Mouse (Mus musculus): Measurements from ENCODE around the gene Rassf3. TPM values are rescaled to one million over a fixed set of nuclear protein-coding genes. Genes with fewer than 3 reads are reported as not detected.

Gene Rassf3
- total and polyA plus RNA-seq, 2 experiments from 2014 or later = 3.0 to 5.8 TPM

DNA sequence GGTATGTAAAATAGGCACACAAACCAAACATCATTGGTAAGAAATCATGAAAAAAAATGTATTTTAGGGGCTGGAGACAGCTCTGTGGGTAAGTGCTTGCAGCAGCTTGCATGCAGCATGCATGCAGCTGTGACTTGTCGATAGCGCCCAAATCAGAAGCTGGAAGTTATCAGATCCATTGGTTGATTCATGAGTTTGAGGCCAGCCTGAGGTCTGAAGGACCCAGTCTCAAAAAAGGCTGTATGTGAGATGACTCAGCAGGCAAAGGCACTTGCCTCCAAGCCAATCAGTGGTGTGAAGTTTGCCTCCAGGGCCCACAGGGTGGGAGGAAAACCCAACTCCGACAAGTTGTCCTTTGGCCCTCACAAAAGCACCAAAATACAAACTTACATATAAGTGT lies 6.5 kb downstream of the Rassf3 start:
- H3K36me3 ChIP-seq (ENCODE audit: insufficient read depth, low read length) = no peaks in the 10 kb centered on the region
- H3K4me3 ChIP-seq (ENCODE audit: low read depth, low read length) = no peak overlapping the region
- H3K27ac ChIP-seq (ENCODE audit: low read depth, low read length) = no peak overlapping the region
- H3K27me3 ChIP-seq (ENCODE audit: insufficient read depth, low read length) = peaks cover 4% of the 10 kb centered on the region; the same call in 1 of the 2 replicates
- no peak overlapping the region for H3K4me2 ChIP-seq (ENCODE audit: low read depth, low read length, poor library complexity, severe bottlenecking)
- no peaks in the 10 kb centered on the region; the same call in 1 of the 2 replicates for H3K4me1 ChIP-seq (ENCODE audit: insufficient read depth, low read length)
- no peak for ATAC-seq (ENCODE audit: low FRiP score)
- DNase-seq (ENCODE audit: low spot score) = no peak
- WGBS = 85% methylated on average over 3 of the region's 3 CpGs
- no peak for TF ChIP-seq CTCF (IDR thresholded peaks at IDR 0.05)
- H3K9ac ChIP-seq (replicated peaks; ENCODE audit: low read length, poor library complexity, severe bottlenecking) = no peak overlapping the region
- no peaks in the 10 kb centered on the region for H3K9me3 ChIP-seq (ENCODE audit: low read length)

DNA sequence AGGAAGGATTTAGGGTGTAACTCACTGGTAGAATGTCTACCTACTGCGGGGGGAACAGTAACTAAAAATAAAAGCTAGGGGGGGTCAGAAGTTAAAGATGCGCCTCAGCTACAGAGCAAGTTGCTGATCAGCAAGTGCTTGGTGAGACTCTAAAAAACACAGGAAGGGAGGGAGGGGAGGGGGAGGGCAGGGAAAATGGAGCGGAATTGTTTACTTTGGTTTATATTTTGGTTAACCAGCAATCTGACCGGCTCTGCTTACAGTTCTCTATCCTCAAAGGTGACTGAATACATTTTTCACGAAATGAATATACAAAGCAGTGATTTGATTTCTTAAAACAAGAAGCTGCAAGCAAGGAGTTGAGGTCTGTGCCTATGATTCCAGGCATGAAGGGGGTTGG lies 7.2 kb downstream of the Rassf3 start:
- Histone ChIP-seq H3K9me3 (ENCODE audit: low read length) (no peaks in the 10 kb centered on the region), H3K27ac (ENCODE audit: low read depth, low read length) (no peak overlapping the region), H3K4me2 (ENCODE audit: low read depth, low read length, poor library complexity, severe bottlenecking) (no peak overlapping the region), H3K9ac (replicated peaks; ENCODE audit: low read length, poor library complexity, severe bottlenecking) (no peak overlapping the region), H3K4me3 (ENCODE audit: low read depth, low read length) (no peak overlapping the region), H3K27me3 (ENCODE audit: insufficient read depth, low read length) (no peaks in the 10 kb centered on the region), H3K36me3 (ENCODE audit: insufficient read depth, low read length) (no peaks in the 10 kb centered on the region), H3K4me1 (ENCODE audit: insufficient read depth, low read length) (no peaks in the 10 kb centered on the region)
- DNase-seq (ENCODE audit: low spot score) (no peak), ATAC-seq (ENCODE audit: low FRiP score) (no peak)
- WGBS = 61% methylated on average over 5 of the region's 5 CpGs
- TF ChIP-seq CTCF (IDR thresholded peaks at IDR 0.05) = no peak

DNA sequence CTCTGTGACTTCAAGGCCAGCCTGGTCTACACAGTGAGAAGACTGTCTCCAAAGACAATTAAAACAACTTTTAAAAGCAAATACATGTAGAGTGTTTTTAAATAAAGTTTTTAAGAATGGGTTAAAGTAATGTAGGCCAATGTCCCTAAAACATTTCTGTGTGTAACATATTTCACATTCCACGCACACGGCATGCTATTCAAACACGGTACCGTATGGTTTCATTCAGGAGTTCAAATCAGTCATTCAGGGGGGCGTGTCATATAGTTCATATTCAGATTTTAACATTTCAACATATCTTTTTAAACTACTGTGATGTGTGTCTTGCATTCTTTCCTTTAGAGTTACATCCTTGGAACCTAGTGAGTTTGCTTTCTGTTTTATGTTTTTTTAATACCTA lies 7.9 kb downstream of the Rassf3 start:
- no peak overlapping the region for H3K4me2 ChIP-seq (ENCODE audit: low read depth, low read length, poor library complexity, severe bottlenecking)
- TF ChIP-seq CTCF (IDR thresholded peaks at IDR 0.05) = no peak
- H3K4me3 ChIP-seq (ENCODE audit: low read depth, low read length) = no peak overlapping the region
- no peaks in the 10 kb centered on the region for H3K4me1 ChIP-seq (ENCODE audit: insufficient read depth, low read length)
- ATAC-seq (ENCODE audit: low FRiP score) (no peak), DNase-seq (ENCODE audit: low spot score) (no peak)
- no peak overlapping the region for H3K27ac ChIP-seq (ENCODE audit: low read depth, low read length)
- H3K27me3 ChIP-seq (ENCODE audit: insufficient read depth, low read length) = no peaks in the 10 kb centered on the region
- H3K36me3 ChIP-seq (ENCODE audit: insufficient read depth, low read length) = no peaks in the 10 kb centered on the region
- H3K9ac ChIP-seq (replicated peaks; ENCODE audit: low read length, poor library complexity, severe bottlenecking) = no peak overlapping the region
- 94% methylated on average over 5 of the region's 5 CpGs for WGBS
- H3K9me3 ChIP-seq (ENCODE audit: low read length) = no peaks in the 10 kb centered on the region

DNA sequence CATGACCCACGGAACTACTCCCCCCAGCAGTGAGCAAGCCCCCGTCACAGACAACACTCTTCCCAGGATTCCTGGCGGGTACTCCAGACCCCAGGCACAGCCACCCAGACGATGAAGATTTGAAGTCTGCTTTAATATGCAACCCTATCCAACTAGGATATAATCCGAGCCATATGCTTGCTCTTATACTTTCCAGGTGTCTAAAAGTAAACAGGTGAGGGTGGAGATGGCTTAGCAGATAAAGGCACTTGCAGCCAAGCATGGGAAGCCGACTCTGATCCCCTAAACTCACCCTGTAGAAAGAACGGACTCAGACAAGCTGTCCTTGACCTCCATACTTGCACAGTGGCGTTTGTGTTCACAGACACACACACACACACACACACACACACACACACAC lies 8.4 kb downstream of the Rassf3 start:
- no peak for ATAC-seq (ENCODE audit: low FRiP score)
- no peaks in the 10 kb centered on the region for H3K9me3 ChIP-seq (ENCODE audit: low read length)
- no peak overlapping the region for H3K27ac ChIP-seq (ENCODE audit: low read depth, low read length)
- no peaks in the 10 kb centered on the region for H3K36me3 ChIP-seq (ENCODE audit: insufficient read depth, low read length)
- no peak overlapping the region for H3K9ac ChIP-seq (replicated peaks; ENCODE audit: low read length, poor library complexity, severe bottlenecking)
- H3K27me3 ChIP-seq (ENCODE audit: insufficient read depth, low read length) = no peaks in the 10 kb centered on the region
- no peaks in the 10 kb centered on the region for H3K4me1 ChIP-seq (ENCODE audit: insufficient read depth, low read length)
- H3K4me2 ChIP-seq (ENCODE audit: low read depth, low read length, poor library complexity, severe bottlenecking) = no peak overlapping the region
- WGBS = 63% methylated on average over 8 of the region's 8 CpGs
- H3K4me3 ChIP-seq (ENCODE audit: low read depth, low read length) = no peak overlapping the region
- no peak for TF ChIP-seq CTCF (IDR thresholded peaks at IDR 0.05)
- no peak for DNase-seq (ENCODE audit: low spot score)

DNA sequence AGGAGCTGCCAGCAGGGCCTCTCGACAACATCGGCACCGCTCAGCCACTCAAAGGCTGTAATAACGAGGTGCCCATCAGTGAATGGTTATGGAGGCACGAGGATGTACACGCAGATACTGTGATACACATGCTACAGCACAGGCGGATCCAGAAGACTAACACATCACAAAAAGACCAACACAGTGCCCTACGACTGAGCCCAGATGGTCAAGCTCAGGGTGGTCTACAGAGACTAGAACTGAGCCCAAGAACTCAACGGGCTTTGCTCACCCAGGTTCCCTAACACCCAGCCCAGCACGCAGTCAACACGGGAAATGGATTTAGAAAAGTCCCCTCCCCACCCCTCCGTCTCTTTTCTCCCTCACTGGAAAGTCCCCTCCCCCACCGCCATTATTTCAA lies 9.1 kb downstream of the Rassf3 start:
- Histone ChIP-seq H3K4me2 (ENCODE audit: low read depth, low read length, poor library complexity, severe bottlenecking) (no peak overlapping the region), H3K4me3 (ENCODE audit: low read depth, low read length) (no peak overlapping the region), H3K9me3 (ENCODE audit: low read length) (no peaks in the 10 kb centered on the region), H3K27me3 (ENCODE audit: insufficient read depth, low read length) (no peaks in the 10 kb centered on the region), H3K9ac (replicated peaks; ENCODE audit: low read length, poor library complexity, severe bottlenecking) (no peak overlapping the region), H3K27ac (ENCODE audit: low read depth, low read length) (no peak overlapping the region), H3K4me1 (ENCODE audit: insufficient read depth, low read length) (0 out of 2 replicates have a peak, but pooled peaks cover 3% of the 10 kb centered on the region), H3K36me3 (ENCODE audit: insufficient read depth, low read length) (no peaks in the 10 kb centered on the region)
- DNase-seq (ENCODE audit: low spot score) = no peak
- 78% methylated on average over 13 of the region's 13 CpGs for WGBS
- ATAC-seq (ENCODE audit: low FRiP score) = no peak
- no peak for TF ChIP-seq CTCF (IDR thresholded peaks at IDR 0.05)

DNA sequence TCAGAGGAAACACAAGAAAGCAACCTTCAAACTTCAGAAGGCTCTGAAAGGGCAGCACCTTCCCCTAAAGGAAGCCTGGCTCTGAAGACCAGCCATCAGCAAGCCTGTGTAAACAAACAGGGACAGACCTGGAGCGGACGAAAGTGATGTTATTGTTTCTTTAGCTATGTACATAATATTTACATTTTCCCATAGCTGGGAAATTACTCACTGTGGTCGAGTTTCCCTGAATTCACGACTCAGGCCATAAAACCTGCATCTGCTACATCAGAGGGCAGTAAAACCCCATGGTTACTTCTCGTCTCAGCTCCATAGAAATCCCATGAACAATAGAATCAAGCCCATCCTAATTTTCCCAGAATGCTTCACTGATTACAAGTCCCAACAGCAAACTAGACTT lies 11.1 kb downstream of the Rassf3 start:
- DNase-seq (ENCODE audit: low spot score) = no peak
- Histone ChIP-seq H3K27me3 (ENCODE audit: insufficient read depth, low read length) (no peaks in the 10 kb centered on the region), H3K4me2 (ENCODE audit: low read depth, low read length, poor library complexity, severe bottlenecking) (no peak overlapping the region), H3K4me1 (ENCODE audit: insufficient read depth, low read length) (0 out of 2 replicates have a peak, but pooled peaks cover 4% of the 10 kb centered on the region), H3K9ac (replicated peaks; ENCODE audit: low read length, poor library complexity, severe bottlenecking) (no peak overlapping the region), H3K36me3 (ENCODE audit: insufficient read depth, low read length) (no peaks in the 10 kb centered on the region), H3K27ac (ENCODE audit: low read depth, low read length) (no peak overlapping the region), H3K4me3 (ENCODE audit: low read depth, low read length) (no peak overlapping the region), H3K9me3 (ENCODE audit: low read length) (no peaks in the 10 kb centered on the region)
- no peak for TF ChIP-seq CTCF (IDR thresholded peaks at IDR 0.05)
- 60% methylated on average over 5 of the region's 5 CpGs for WGBS
- ATAC-seq (ENCODE audit: low FRiP score) = no peak

Data from midbrain, postnatal 0 days (tissue).